Mouse (Mus musculus) heart, embryonic 11.5 days (tissue): ENCODE data around the gene Manba. TPM values are rescaled to one million over a fixed set of nuclear protein-coding genes. Genes with fewer than 3 reads are reported as not detected.

Source experiments
- ATAC-seq: fragments of 200-750 bp; cut with Nextera tagmentation; replicated peaks from 2 replicates; pipeline ENCODE4 v1.8.0; 2017; ENCODE audit warnings: moderate library complexity; ENCODE audit not compliant: insufficient number of reproducible peaks, low FRiP score, low TSS enrichment
- H3K27ac ChIP-seq: fragments of 300-500 bp; sonication (generic); 2 replicates; pipeline ENCODE4 v1.5.1; 2014; ENCODE audit warnings: mild to moderate bottlenecking, low read depth, low read length
- H3K27me3 ChIP-seq: fragments of 300-500 bp; sonication (generic); 2 replicates; pipeline ENCODE4 v1.6.1; 2014; ENCODE audit warnings: mild to moderate bottlenecking, low read length, mixed read lengths; ENCODE audit not compliant: control insufficient read depth, insufficient read depth
- H3K36me3 ChIP-seq: fragments of 300-500 bp; sonication (generic); 2 replicates; pipeline ENCODE4 v1.6.1; 2014; ENCODE audit warnings: mild to moderate bottlenecking, low read length, moderate library complexity, mixed read lengths; ENCODE audit not compliant: control insufficient read depth, insufficient read depth
- H3K4me1 ChIP-seq: fragments of 300-500 bp; sonication (generic); 2 replicates; pipeline ENCODE4 v1.6.1; 2014; ENCODE audit warnings: low read length; ENCODE audit not compliant: control insufficient read depth, insufficient read depth
- H3K4me2 ChIP-seq: fragments of 300-500 bp; sonication (generic); 2 replicates; pipeline ENCODE4 v1.6.1; 2014; ENCODE audit warnings: mild to moderate bottlenecking, moderate library complexity
- H3K4me3 ChIP-seq: fragments of 300-500 bp; sonication (generic); 2 replicates; pipeline ENCODE4 v1.5.1; 2014; ENCODE audit warnings: low read depth, low read length
- H3K9ac ChIP-seq: fragments of 300-500 bp; sonication (generic); 2 replicates; pipeline ENCODE4 v1.6.1; 2014; ENCODE audit warnings: mild to moderate bottlenecking, low read depth, low read length, moderate library complexity
- H3K9me3 ChIP-seq: fragments of 300-500 bp; sonication (generic); replicated peaks from 2 replicates; pipeline ENCODE4 v1.6.1; 2016; ENCODE audit warnings: low read length; ENCODE audit not compliant: control insufficient read depth
- WGBS: fragments of 180-500 bp; shearing (Covaris S2); extraction: QIAGEN DNeasy Blood & Tissue Kit; methylation state at CpG from one replicate; pipeline ENCODE4 v1.1.7; 2014; ENCODE audit not compliant: insufficient replicate concordance; 5-methylcytosine and 5-hydroxymethylcytosine counted together
- polyA plus RNA-seq: library from polyadenylated mRNA; unstranded; fragments of >200 nt; fragmentation: Nextera tagmentation; extraction: Ambion mirVana; gene quantifications from 2 replicates; pipeline ENCODE4 v1.2.1, GENCODE M21; 2014

Gene Manba
- polyA plus RNA-seq, 1 experiment from 2014 or later = 29.7 TPM

- Histone ChIP-seq H3K4me2 (no peak overlapping the region), H3K27ac (no peak overlapping the region), H3K9me3 (no peaks in the 10 kb centered on the region), H3K9ac (no peak overlapping the region), H3K4me1 (no peaks in the 10 kb centered on the region), H3K36me3 (peaks cover 28% of the 10 kb centered on the region), H3K4me3 (no peak overlapping the region), H3K27me3 (no peaks in the 10 kb centered on the region)
- WGBS = 84% methylated on average over 3 of the region's 3 CpGs
- no peak for ATAC-seq
Observed at GRCm38 (mm10) chr3:135614376-135614775, 129.0 kb downstream of the Manba start.

DNA sequence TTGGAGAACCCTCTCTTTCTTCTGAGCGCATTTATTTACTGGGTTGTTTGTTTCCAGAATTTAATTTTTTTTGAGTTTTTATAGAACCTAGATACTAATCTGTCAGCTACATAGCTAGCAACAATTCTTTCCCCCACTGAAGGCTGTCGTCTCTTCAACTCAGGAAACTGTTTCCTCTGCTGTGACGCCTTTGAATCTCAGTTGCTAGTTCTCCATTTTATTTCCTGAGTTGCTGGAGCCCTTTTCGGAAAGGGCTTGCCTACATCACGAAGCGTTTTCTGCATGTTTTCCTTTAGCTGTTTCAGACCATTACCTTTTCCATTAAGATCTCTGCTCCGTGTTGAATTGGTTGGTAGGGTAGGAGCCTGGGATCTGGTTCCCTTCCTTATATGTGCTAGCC lies 131.3 kb downstream of the Manba start:
- H3K4me2 ChIP-seq = no peak overlapping the region
- H3K36me3 ChIP-seq = peaks cover 24% of the 10 kb centered on the region
- no peak for ATAC-seq
- no peak overlapping the region for H3K27ac ChIP-seq
- H3K27me3 ChIP-seq = no peaks in the 10 kb centered on the region
- 87% methylated on average over 7 of the region's 7 CpGs for WGBS
- H3K4me3 ChIP-seq = no peak overlapping the region
- H3K4me1 ChIP-seq = no peaks in the 10 kb centered on the region
- no peak overlapping the region for H3K9ac ChIP-seq
- H3K9me3 ChIP-seq = no peaks in the 10 kb centered on the region

Other genes with a start within 250 kb of the Manba start
- gene Bdh2, start 204.4 kb upstream of the Manba start, polyA plus RNA-seq = 3.7 and 3.8 TPM in 2 replicates
- 1.0 and 1.1 TPM in 2 replicates for gene Slc9b2, start 177.9 kb upstream of the Manba start, polyA plus RNA-seq
- gene Slc9b1, start 137.6 kb upstream of the Manba start, polyA plus RNA-seq = 0.17 TPM in 1 of 2 replicates, not detected in the other
- 54.9 and 59.2 TPM in 2 replicates for gene Cisd2, start 61.7 kb upstream of the Manba start, polyA plus RNA-seq
- gene Ube2d3, start 47.5 kb upstream of the Manba start, polyA plus RNA-seq = 497 and 511 TPM in 2 replicates
- 15.4 and 17.8 TPM in 2 replicates for gene Nfkb1, start 205.9 kb downstream of the Manba start, polyA plus RNA-seq